Mouse (Mus musculus): ENCODE results near the gene Nup133. TPM values are rescaled to one million over a fixed set of nuclear protein-coding genes. Genes with fewer than 3 reads are reported as not detected.

The Nup133 gene
- total and polyA plus RNA-seq, 3 experiments: 49.6 to 58.1 (median 58.0) TPM

DNA sequence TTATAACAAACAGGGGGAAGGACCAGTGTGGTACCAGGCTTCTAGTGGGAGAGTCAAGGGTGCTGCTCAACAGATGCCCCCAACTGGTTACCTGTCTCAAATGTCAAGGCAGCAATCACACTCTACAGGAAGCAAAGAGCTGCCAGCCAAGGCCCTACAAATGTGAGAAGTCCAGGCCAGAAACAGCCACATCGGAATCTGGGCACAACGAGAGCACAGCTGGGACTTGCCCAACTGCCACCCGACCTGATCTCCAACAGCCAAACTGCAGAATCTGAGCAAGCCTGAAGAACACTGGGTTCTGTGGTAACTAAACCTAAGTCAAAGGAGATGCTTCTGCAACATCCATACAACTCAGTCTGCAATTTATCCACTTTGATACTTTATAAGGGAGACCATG, 23.4 kb downstream of the Nup133 start:
- Histone ChIP-seq H3K79me2 (ENCODE audit: control insufficient read depth, insufficient read depth, low read length, poor library complexity) (no peaks in the 10 kb centered on the region), H3K9me3 (replicated peaks; ENCODE audit: insufficient read depth, low read length) (no peaks in the 10 kb centered on the region), H3K36me3 (ENCODE audit: control insufficient read depth in 1 of 2, insufficient read depth in 2 of 2, low read length in 2 of 2) (peaks cover 0 to 9% of the 10 kb centered on the region in 2 experiments; a peak in 2 of 4 replicates), H3K9ac (ENCODE audit: control insufficient read depth, low read depth, low read length, poor library complexity, severe bottlenecking) (no peak overlapping the region), H3K27ac (ENCODE audit: control insufficient read depth, low read depth, low read length) (no peak overlapping the region), H3K4me3 (ENCODE audit: control insufficient read depth in 1 of 2, insufficient read depth in 1 of 2, low read depth in 2 of 2, low read length in 2 of 2) (no peak overlapping the region), H3K4me1 (ENCODE audit: control insufficient read depth in 1 of 2, insufficient read depth in 2 of 2, low read length in 2 of 2) (no peaks in the 10 kb centered on the region), H3K27me3 (ENCODE audit: control insufficient read depth in 1 of 2, insufficient read depth in 2 of 2, low read length in 2 of 2) (no peaks in the 10 kb centered on the region)
- no peak for TF ChIP-seq USF1 (IDR thresholded peaks at IDR 0.05; ENCODE audit: low read depth, low read length)
- no peak for TF ChIP-seq RCOR1 (IDR thresholded peaks at IDR 0.05; ENCODE audit: low read depth, low read length)
- TF ChIP-seq MYB (IDR thresholded peaks at IDR 0.05; ENCODE audit: low read depth, low read length): no peak
- TF ChIP-seq BHLHE40 (IDR thresholded peaks at IDR 0.05; ENCODE audit: borderline replicate concordance, low read depth, low read length): no peak
- TF ChIP-seq E2F4 (IDR thresholded peaks at IDR 0.05; ENCODE audit: borderline replicate concordance, low read depth, low read length): no peak
- TF ChIP-seq MAX (IDR thresholded peaks at IDR 0.05; ENCODE audit: low read length): no peak
- no peak for TF ChIP-seq NRF1 (IDR thresholded peaks at IDR 0.05; ENCODE audit: insufficient read depth, low read depth, low read length, poor library complexity, severe bottlenecking)
- TF ChIP-seq CHD1 (IDR thresholded peaks at IDR 0.05; ENCODE audit: low read depth, low read length): no peak
- no peak for TF ChIP-seq GATA1 (IDR thresholded peaks at IDR 0.05; ENCODE audit: low read depth, low read length)
- no peak for TF ChIP-seq SIN3A (IDR thresholded peaks at IDR 0.05; ENCODE audit: low read length)
- no peak for TF ChIP-seq MAZ (IDR thresholded peaks at IDR 0.05; ENCODE audit: low read depth, low read length)
- TF ChIP-seq MAFK (IDR thresholded peaks at IDR 0.05; ENCODE audit: borderline replicate concordance, low read depth, low read length): no peak
- TF ChIP-seq USF2 (IDR thresholded peaks at IDR 0.05; ENCODE audit: borderline replicate concordance in 1 of 2, insufficient read depth in 1 of 2, low read depth in 1 of 2, low read length in 2 of 2): no peak
- TF ChIP-seq MYC (IDR thresholded peaks at IDR 0.05; ENCODE audit: low read depth, low read length): no peak
- TF ChIP-seq ELF1 (IDR thresholded peaks at IDR 0.05; ENCODE audit: low read depth, low read length): no peak
- TF ChIP-seq JUND (IDR thresholded peaks at IDR 0.05; ENCODE audit: low read depth, low read length): no peak
- DNase-seq (ENCODE audit: low read depth, low spot score): no peak

DNA sequence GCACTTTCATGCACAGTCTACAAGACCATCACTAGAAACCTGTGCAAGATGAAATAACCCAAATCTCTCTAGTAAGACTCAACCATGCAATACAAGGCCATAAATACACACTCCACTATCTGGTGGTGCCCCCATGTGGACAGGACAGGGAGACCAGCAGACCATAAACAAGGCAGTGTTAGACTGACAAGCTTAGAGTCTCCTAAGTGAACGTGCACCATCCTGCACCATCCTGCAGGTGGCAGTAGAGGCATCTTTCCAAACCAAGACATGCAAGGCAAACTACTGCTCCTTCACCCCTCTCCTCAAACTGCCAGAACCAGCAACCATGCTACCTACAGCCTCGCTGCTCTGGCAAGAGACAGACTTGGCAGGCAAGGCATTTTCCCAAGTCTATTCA, 24.3 kb downstream of the Nup133 start:
- Histone ChIP-seq H3K9me3 (replicated peaks; ENCODE audit: insufficient read depth, low read length) (no peaks in the 10 kb centered on the region), H3K36me3 (ENCODE audit: control insufficient read depth in 1 of 2, insufficient read depth in 2 of 2, low read length in 2 of 2) (peaks cover 0 to 6% of the 10 kb centered on the region in 2 experiments; a peak in 1 of 4 replicates), H3K4me3 (ENCODE audit: control insufficient read depth in 1 of 2, insufficient read depth in 1 of 2, low read depth in 2 of 2, low read length in 2 of 2) (no peak overlapping the region), H3K27ac (ENCODE audit: control insufficient read depth, low read depth, low read length) (no peak overlapping the region), H3K4me1 (ENCODE audit: control insufficient read depth in 1 of 2, insufficient read depth in 2 of 2, low read length in 2 of 2) (no peaks in the 10 kb centered on the region), H3K27me3 (ENCODE audit: control insufficient read depth in 1 of 2, insufficient read depth in 2 of 2, low read length in 2 of 2) (no peaks in the 10 kb centered on the region), H3K9ac (ENCODE audit: control insufficient read depth, low read depth, low read length, poor library complexity, severe bottlenecking) (no peak overlapping the region), H3K79me2 (ENCODE audit: control insufficient read depth, insufficient read depth, low read length, poor library complexity) (no peaks in the 10 kb centered on the region)
- peak; percentile 93 for DNase-seq (ENCODE audit: low read depth, low spot score)
- TF ChIP-seq RAD21 (IDR thresholded peaks at IDR 0.05; ENCODE audit: low read depth, low read length) (peak; percentile 65), UBTF (IDR thresholded peaks at IDR 0.05; ENCODE audit: borderline replicate concordance, insufficient read depth, low read depth, low read length) (no peak), GATA1 (IDR thresholded peaks at IDR 0.05; ENCODE audit: low read depth, low read length) (peak; percentile 39; the same call in 1 of the 2 replicates), POLR2A (IDR thresholded peaks at IDR 0.05; ENCODE audit: control insufficient read depth in 1 of 2, insufficient read depth in 1 of 2, low read depth in 1 of 2, low read length in 2 of 2, poor library complexity in 1 of 2) (no peak), MYC (IDR thresholded peaks at IDR 0.05; ENCODE audit: low read depth, low read length) (0 out of 2 replicates have a peak, but pooled peaks have one; percentile 60), SIN3A (IDR thresholded peaks at IDR 0.05; ENCODE audit: low read length) (peak; percentile 50; the same call in 1 of the 2 replicates), JUND (IDR thresholded peaks at IDR 0.05; ENCODE audit: low read depth, low read length) (no peak), USF2 (IDR thresholded peaks at IDR 0.05; ENCODE audit: borderline replicate concordance in 1 of 2, insufficient read depth in 1 of 2, low read depth in 1 of 2, low read length in 2 of 2) (no peak), RCOR1 (IDR thresholded peaks at IDR 0.05; ENCODE audit: low read depth, low read length) (no peak), ZC3H11A (IDR thresholded peaks at IDR 0.05; ENCODE audit: low read depth, low read length) (peak; percentile 67; the same call in 1 of the 2 replicates), CHD2 (IDR thresholded peaks at IDR 0.05; ENCODE audit: low read length) (no peak), SMC3 (IDR thresholded peaks at IDR 0.05; ENCODE audit: low read depth, low read length) (peak; percentile 88), ETS1 (IDR thresholded peaks at IDR 0.05; ENCODE audit: low read depth, low read length) (no peak), CTCF (IDR thresholded peaks at IDR 0.05 in 2 of 3, conservative IDR thresholded peaks at IDR 0.05 in 1 of 3; ENCODE audit: control insufficient read depth in 1 of 3, insufficient read depth in 1 of 3, low read depth in 2 of 3, low read length in 3 of 3, poor library complexity in 1 of 3, severe bottlenecking in 1 of 3) (peak; percentile 77 to 99 (median 98)), EP300 (IDR thresholded peaks at IDR 0.05; ENCODE audit: low read depth in 1 of 2, low read length in 2 of 2) (no peak)
